Mouse (Mus musculus) CH12.LX (cell line): Measurements from ENCODE around the gene Uchl3. TPM values are rescaled to one million over a fixed set of nuclear protein-coding genes. Genes with fewer than 3 reads are reported as not detected.

Experiments
- DNase-seq: peaks from one replicate; pipeline ENCODE4 v3.0.0-alpha.2; 2013; ENCODE audit errors: extremely low read depth
- H3K27ac ChIP-seq: 2 replicates; pipeline ENCODE4 v1.5.1; 2012; ENCODE audit warnings: low read depth, mild to moderate bottlenecking, control low read depth, moderate library complexity; ENCODE audit not compliant: insufficient read depth
- H3K27me3 ChIP-seq: replicated peaks from 2 replicates; pipeline ENCODE3; 2012; ENCODE audit warnings: inconsistent platforms
- H3K36me3 ChIP-seq, 2 experiments: replicated peaks in 1 of 2; 2 replicates each; pipeline versions ENCODE3 to v1.6.1; 2012; ENCODE audit warnings: inconsistent platforms in 1 of 2, low read length in 1 of 2, mild to moderate bottlenecking in 1 of 2, mixed read lengths in 1 of 2, moderate library complexity in 1 of 2; ENCODE audit not compliant: control insufficient read depth in 1 of 2, insufficient read depth in 1 of 2
- H3K4me1 ChIP-seq, 2 experiments: 2 replicates each; pipeline ENCODE4 v1.6.1; 2012; ENCODE audit warnings: inconsistent platforms in 1 of 2, moderate library complexity in 1 of 2; ENCODE audit not compliant: insufficient read depth in 2 of 2, control insufficient read depth in 1 of 2
- H3K4me2 ChIP-seq: 2 replicates; pipeline ENCODE4 v1.6.1; 2012; ENCODE audit warnings: low read depth, mild to moderate bottlenecking, control low read depth; ENCODE audit not compliant: poor library complexity, insufficient read depth, severe bottlenecking
- H3K4me3 ChIP-seq, 3 experiments: fragments of 150-350 bp in 1 of 3; sonication (generic) in 1 of 3; replicated peaks in 1 of 3; 2 replicates each; pipeline versions ENCODE3 to v1.5.1; 2011 to 2012; ENCODE audit warnings: low read depth in 2 of 3, low read length in 2 of 3, mild to moderate bottlenecking in 2 of 3, moderate library complexity in 2 of 3, control low read depth in 1 of 3, improper control_type of control experiment in 1 of 3, inconsistent platforms in 1 of 3, mixed read lengths in 1 of 3; ENCODE audit not compliant: poor library complexity in 1 of 3
- H3K79me2 ChIP-seq: replicated peaks from 2 replicates; pipeline ENCODE4 v1.6.1; 2012; ENCODE audit warnings: mild to moderate bottlenecking, moderate library complexity; ENCODE audit not compliant: control insufficient read depth, poor library complexity, insufficient read depth, severe bottlenecking; ENCODE audit errors: extremely low read depth
- H3K9ac ChIP-seq: 2 replicates; pipeline ENCODE4 v1.6.1; 2012; ENCODE audit warnings: low read depth, mild to moderate bottlenecking, control low read depth, moderate library complexity; ENCODE audit not compliant: insufficient read depth
- H3K9me3 ChIP-seq: replicated peaks from 2 replicates; pipeline ENCODE3; 2012; ENCODE audit warnings: low read length, inconsistent platforms, mixed read lengths
- CHD1 ChIP-seq: IDR thresholded peaks from 2 replicates; pipeline ENCODE4 v1.6.1; 2012; ENCODE audit warnings: low read depth, low read length, improper control_type of control experiment, inconsistent platforms
- CHD2 ChIP-seq: IDR thresholded peaks from 2 replicates; pipeline ENCODE4 v1.6.1; 2011; ENCODE audit warnings: low read length, improper control_type of control experiment
- CTCF ChIP-seq, 2 experiments: IDR thresholded peaks in 1 of 2; conservative IDR thresholded peaks in 1 of 2; 2 replicates each; pipeline ENCODE4 v1.5.1; 2011 to 2012; ENCODE audit warnings: low read depth in 2 of 2, low read length in 2 of 2, improper control_type of control experiment in 1 of 2, inconsistent platforms in 1 of 2, mild to moderate bottlenecking in 1 of 2, moderate library complexity in 1 of 2
- E2F4 ChIP-seq: IDR thresholded peaks from 2 replicates; pipeline ENCODE4 v1.6.1; 2011; ENCODE audit warnings: low read depth, low read length, improper control_type of control experiment; ENCODE audit not compliant: insufficient replicate concordance
- ELF1 ChIP-seq: IDR thresholded peaks from 2 replicates; pipeline ENCODE4 v1.6.1; 2014; ENCODE audit warnings: low read depth, mild to moderate bottlenecking, inconsistent platforms, low read length, improper control_type of control experiment
- EP300 ChIP-seq: IDR thresholded peaks from 2 replicates; pipeline ENCODE4 v1.6.1; 2011; ENCODE audit warnings: low read length, improper control_type of control experiment
- ETS1 ChIP-seq: conservative IDR thresholded peaks from 2 replicates; pipeline ENCODE4 v1.6.1; 2012; ENCODE audit warnings: low read depth, mild to moderate bottlenecking, inconsistent platforms, low read length, improper control_type of control experiment, moderate library complexity
- GABPA ChIP-seq: IDR thresholded peaks from 2 replicates; pipeline ENCODE4 v1.6.1; 2012; ENCODE audit warnings: low read depth, low read length, improper control_type of control experiment, inconsistent platforms; ENCODE audit not compliant: insufficient replicate concordance
- HCFC1 ChIP-seq: IDR thresholded peaks from 2 replicates; pipeline ENCODE4 v1.6.1; 2012; ENCODE audit warnings: low read depth, mild to moderate bottlenecking, inconsistent platforms, low read length, improper control_type of control experiment
- JUN ChIP-seq: IDR thresholded peaks from 2 replicates; pipeline ENCODE4 v1.6.1; 2011; ENCODE audit warnings: low read depth, mild to moderate bottlenecking, low read length, improper control_type of control experiment, moderate library complexity; ENCODE audit not compliant: insufficient read depth
- JUND ChIP-seq: conservative IDR thresholded peaks from 2 replicates; pipeline ENCODE4 v1.6.1; 2011; ENCODE audit warnings: low read depth, low read length, improper control_type of control experiment
- KAT2A ChIP-seq: IDR thresholded peaks from 2 replicates; pipeline ENCODE4 v1.6.1; 2012; ENCODE audit warnings: low read length, improper control_type of control experiment, inconsistent platforms; ENCODE audit not compliant: insufficient replicate concordance
- MAFK ChIP-seq: IDR thresholded peaks from 2 replicates; pipeline ENCODE4 v1.6.1; 2011; ENCODE audit warnings: low read length, improper control_type of control experiment; ENCODE audit not compliant: insufficient replicate concordance
- MAX ChIP-seq: IDR thresholded peaks from 2 replicates; pipeline ENCODE4 v1.6.1; 2011; ENCODE audit warnings: low read length, improper control_type of control experiment
- MAZ ChIP-seq: IDR thresholded peaks from 2 replicates; pipeline ENCODE4 v1.6.1; 2012; ENCODE audit warnings: low read depth, mild to moderate bottlenecking, inconsistent platforms, low read length, improper control_type of control experiment, moderate library complexity
- MEF2A ChIP-seq: IDR thresholded peaks from 2 replicates; pipeline ENCODE4 v1.6.1; 2014; ENCODE audit warnings: low read depth, mild to moderate bottlenecking, inconsistent platforms, low read length, improper control_type of control experiment, borderline replicate concordance
- MXI1 ChIP-seq: IDR thresholded peaks from 2 replicates; pipeline ENCODE4 v1.6.1; 2011; ENCODE audit warnings: mild to moderate bottlenecking, low read depth, low read length, improper control_type of control experiment
- MYC ChIP-seq: IDR thresholded peaks from 2 replicates; pipeline ENCODE4 v1.6.1; 2011; ENCODE audit warnings: low read depth, mild to moderate bottlenecking, improper control_type of control experiment, low read length
- NELFE ChIP-seq: IDR thresholded peaks from 2 replicates; pipeline ENCODE4 v1.6.1; 2011; ENCODE audit warnings: low read depth, low read length, improper control_type of control experiment
- NRF1 ChIP-seq: IDR thresholded peaks from 2 replicates; pipeline ENCODE4 v1.6.1; 2014; ENCODE audit warnings: low read depth, mild to moderate bottlenecking, inconsistent platforms, low read length, improper control_type of control experiment, moderate library complexity
- PAX5 ChIP-seq: IDR thresholded peaks from 2 replicates; pipeline ENCODE4 v1.6.1; 2012; ENCODE audit warnings: low read length, inconsistent platforms, mixed read lengths
- POLR2A ChIP-seq: IDR thresholded peaks from 2 replicates; pipeline ENCODE4 v1.6.1; 2011; ENCODE audit warnings: low read depth, mild to moderate bottlenecking, improper control_type of control experiment, low read length
- POLR2AphosphoS2 ChIP-seq: IDR thresholded peaks from 2 replicates; pipeline ENCODE4 v1.6.1; 2011; ENCODE audit warnings: low read depth, low read length, improper control_type of control experiment
- RCOR1 ChIP-seq: conservative IDR thresholded peaks from 2 replicates; pipeline ENCODE4 v1.6.1; 2012; ENCODE audit warnings: low read depth, mild to moderate bottlenecking, inconsistent platforms, low read length, improper control_type of control experiment
- SIN3A ChIP-seq: IDR thresholded peaks from 2 replicates; pipeline ENCODE4 v1.6.1; 2012; ENCODE audit warnings: low read length, improper control_type of control experiment, inconsistent platforms
- SMC3 ChIP-seq: IDR thresholded peaks from 2 replicates; pipeline ENCODE4 v1.6.1; 2011; ENCODE audit warnings: low read depth, low read length, improper control_type of control experiment
- TBP ChIP-seq: conservative IDR thresholded peaks from 2 replicates; pipeline ENCODE4 v1.6.1; 2011; ENCODE audit warnings: low read depth, low read length, improper control_type of control experiment
- TCF12 ChIP-seq: IDR thresholded peaks from 2 replicates; pipeline ENCODE4 v1.6.1; 2014; ENCODE audit warnings: low read depth, mild to moderate bottlenecking, inconsistent platforms, low read length, improper control_type of control experiment
- UBTF ChIP-seq: IDR thresholded peaks from 2 replicates; pipeline ENCODE4 v1.6.1; 2012; ENCODE audit warnings: low read depth, mild to moderate bottlenecking, inconsistent platforms, low read length, improper control_type of control experiment, moderate library complexity
- USF1 ChIP-seq: IDR thresholded peaks from 2 replicates; pipeline ENCODE4 v1.6.1; 2014; ENCODE audit warnings: low read depth, mild to moderate bottlenecking, inconsistent platforms, low read length, improper control_type of control experiment
- ZKSCAN1 ChIP-seq: IDR thresholded peaks from 2 replicates; pipeline ENCODE4 v1.6.1; 2012; ENCODE audit warnings: low read depth, inconsistent platforms, low read length, improper control_type of control experiment, borderline replicate concordance
- ZMIZ1 ChIP-seq: IDR thresholded peaks from 2 replicates; pipeline ENCODE4 v1.6.1; 2012; ENCODE audit warnings: low read depth, mild to moderate bottlenecking, inconsistent platforms, low read length, improper control_type of control experiment
- ZNF384 ChIP-seq: IDR thresholded peaks from 2 replicates; pipeline ENCODE4 v1.6.1; 2012; ENCODE audit warnings: low read depth, low read length, improper control_type of control experiment, inconsistent platforms
- dilution Hi-C: fragments of 300-500 bp; cut with MboI; formaldehyde crosslinking; loops from 2 replicates; pipeline ENCODE4 v1.14.3; 2020; ENCODE audit warnings: low sequenced_read_pairs; ENCODE audit not compliant: extremely low pct_unique_long_range_greater_than_20kb, extremely low pct_ligation_motif_present
- in situ Hi-C: fragments of 300-500 bp; cut with MboI; formaldehyde crosslinking; loops from 3 replicates; pipeline ENCODE4 v1.14.3; 2019; ENCODE audit warnings: low sequenced_read_pairs, low pct_ligation_motif_present, low pct_unique_long_range_greater_than_20kb, mixed read lengths
- polyA plus RNA-seq: library from polyadenylated mRNA; unstranded; fragments of >175 nt; gene quantifications from 2 replicates; pipeline ENCODE4 v1.2.1, GENCODE M21; 2012; ENCODE audit warnings: low read depth; ENCODE audit not compliant: insufficient read length
- total RNA-seq, 2 experiments: library from RNA; depleted of rRNA; stranded (reverse); fragments of 300-350 nt in 1 of 2; fragments of >200 nt in 1 of 2; gene quantifications; 2 replicates each; pipeline ENCODE4 v1.2.3; 2012 to 2014

Uchl3 gene
- total and polyA plus RNA-seq, 3 experiments: 101 to 326 (median 169) TPM

- TF ChIP-seq TBP: peak; percentile 49; the same call in 1 of the 2 replicates
- peak; percentile 50; the same call in 1 of the 2 replicates for TF ChIP-seq TCF12
- 0 out of 2 replicates have a peak, but pooled peaks have one; percentile 69 for TF ChIP-seq CHD1
- 0 out of 2 replicates have a peak, but pooled peaks have one; percentile 20 for TF ChIP-seq KAT2A
- TF ChIP-seq ZKSCAN1: no peak
- peak; percentile 83 for TF ChIP-seq MXI1
- no peak for TF ChIP-seq JUN
- TF ChIP-seq HCFC1: peak; percentile 85
- no peak for TF ChIP-seq ZMIZ1
- no peak for TF ChIP-seq UBTF
- TF ChIP-seq MEF2A: peak; percentile 81
- TF ChIP-seq POLR2A: peak; percentile 35; the same call in 1 of the 2 replicates
- 0 out of 2 replicates have a peak, but pooled peaks have one; percentile 13 for TF ChIP-seq ZNF384
- TF ChIP-seq, all 38 proteins: peak for 23
Measured at GRCm38 (mm10) chr14:101656307-101656706, 2.5 kb downstream of the Uchl3 start (continued).

- peaks cover 12% of the 10 kb centered on the region for H3K79me2 ChIP-seq
- H3K27me3 ChIP-seq: no peaks in the 10 kb centered on the region
- H3K36me3 ChIP-seq: peaks cover 3 to 53% of the 10 kb centered on the region in 2 experiments
- H3K27ac ChIP-seq: peak overlapping the region; percentile 68
- no peak overlapping the region for H3K4me3 ChIP-seq
- H3K9ac ChIP-seq: peak overlapping the region; percentile 9; the same call in 1 of the 2 replicates
- peak overlapping the region; percentile 46; the same call in 1 of the 2 replicates for H3K4me2 ChIP-seq
- H3K9me3 ChIP-seq: no peaks in the 10 kb centered on the region
- dilution Hi-C loops (no loop called here), in situ Hi-C loops (no loop called here)
- peak; percentile 71 for DNase-seq
- H3K4me1 ChIP-seq: peaks cover 10 to 77% of the 10 kb centered on the region in 2 experiments
- no peak for TF ChIP-seq SIN3A
- no peak for TF ChIP-seq HCFC1
- 0 out of 2 replicates have a peak, but pooled peaks have one; percentile 11 for TF ChIP-seq RCOR1
- peak; percentile 68 for TF ChIP-seq ETS1
- TF ChIP-seq PAX5: no peak
- no peak for TF ChIP-seq MAZ
- no peak for TF ChIP-seq MAFK
- TF ChIP-seq SMC3: no peak
- TF ChIP-seq CHD2: no peak
- TF ChIP-seq USF1: no peak
- peak; percentile 16; the same call in 1 of the 2 replicates for TF ChIP-seq ELF1
- peak; percentile 16; the same call in 1 of the 2 replicates for TF ChIP-seq MXI1
- TF ChIP-seq E2F4: no peak
- no peak for TF ChIP-seq NELFE
- no peak for TF ChIP-seq ZMIZ1
- TF ChIP-seq NRF1: no peak
- peak; percentile 90 for TF ChIP-seq EP300
- peak; percentile 33; the same call in 1 of the 2 replicates for TF ChIP-seq MAX
- peak; percentile 49; the same call in 1 of the 2 replicates for TF ChIP-seq JUN
- no peak for TF ChIP-seq CTCF (conservative IDR thresholded peaks at IDR 0.05 in 1 of 2, IDR thresholded peaks at IDR 0.05 in 1 of 2; ENCODE audit: low read depth in 2 of 2, low read length in 2 of 2)
- TF ChIP-seq JUND: no peak; the same call in 1 of the 2 replicates
- TF ChIP-seq POLR2AphosphoS2: no peak
- TF ChIP-seq KAT2A: no peak
- TF ChIP-seq UBTF: no peak
- TF ChIP-seq MEF2A: peak; percentile 59; the same call in 1 of the 2 replicates
- TF ChIP-seq MYC: peak; percentile 71
- TF ChIP-seq POLR2A: no peak
- TF ChIP-seq ZNF384: no peak; the same call in 1 of the 2 replicates
- TF ChIP-seq ZKSCAN1: no peak
- no peak for TF ChIP-seq GABPA
Measured at GRCm38 (mm10) chr14:101661654-101662412, 8.1 kb downstream of the Uchl3 start.
